Mouse (Mus musculus) liver, embryonic 14.5 days (tissue): ENCODE measurements around the gene Espl1. TPM values are rescaled to one million over a fixed set of nuclear protein-coding genes. Genes with fewer than 3 reads are reported as not detected.

Source experiments
- ATAC-seq: fragments of 200-750 bp; cut with Nextera tagmentation; 2 replicates; pipeline ENCODE4 v1.8.0; 2017; ENCODE audit warnings: moderate number of reproducible peaks, mild to moderate bottlenecking, moderate library complexity; ENCODE audit not compliant: insufficient read depth
- DNase-seq, 3 experiments: peaks; one replicate each; pipeline ENCODE4 v3.0.0-alpha.2; 2012 to 2013; ENCODE audit warnings: low read depth in 3 of 3, low spot score in 3 of 3
- H3K27ac ChIP-seq: fragments of 300-500 bp; sonication (generic); 2 replicates; pipeline ENCODE4 v1.5.1; 2014; ENCODE audit warnings: moderate library complexity, mild to moderate bottlenecking, control low read depth, inconsistent platforms
- H3K27me3 ChIP-seq: fragments of 300-500 bp; sonication (generic); 2 replicates; pipeline ENCODE4 v1.6.1; 2014; ENCODE audit warnings: mild to moderate bottlenecking, low read length, moderate library complexity; ENCODE audit not compliant: control insufficient read depth, insufficient read depth
- H3K36me3 ChIP-seq: fragments of 300-500 bp; sonication (generic); replicated peaks from 2 replicates; pipeline ENCODE4 v1.6.1; 2014; ENCODE audit warnings: low read depth; ENCODE audit not compliant: control insufficient read depth, insufficient read depth
- H3K4me1 ChIP-seq, 2 experiments: fragments of 200-500 bp in 1 of 2; fragments of 300-500 bp in 1 of 2; sonication (generic) in 1 of 2; replicated peaks; 2 replicates each; pipeline ENCODE4 v1.6.1; 2012 to 2014; ENCODE audit warnings: antibody characterized with exemption in 1 of 2, inconsistent platforms in 1 of 2, low read length in 1 of 2; ENCODE audit not compliant: control insufficient read depth in 2 of 2, insufficient read depth in 2 of 2
- H3K4me2 ChIP-seq: fragments of 300-500 bp; sonication (generic); 2 replicates; pipeline ENCODE4 v1.6.1; 2014; ENCODE audit warnings: low read depth, mild to moderate bottlenecking, control low read depth, moderate library complexity
- H3K4me3 ChIP-seq, 2 experiments: fragments of 200-500 bp in 1 of 2; fragments of 300-500 bp in 1 of 2; sonication (generic) in 1 of 2; 2 replicates each; pipeline ENCODE4 v1.5.1; 2012 to 2014; ENCODE audit warnings: low read depth in 2 of 2, low read length in 2 of 2, mild to moderate bottlenecking in 2 of 2, control low read depth in 1 of 2, inconsistent platforms in 1 of 2, moderate library complexity in 1 of 2; ENCODE audit not compliant: insufficient read depth in 1 of 2
- H3K9ac ChIP-seq: fragments of 300-500 bp; sonication (generic); replicated peaks from 2 replicates; pipeline ENCODE4 v1.6.1; 2014; ENCODE audit warnings: mild to moderate bottlenecking, control low read depth, moderate library complexity
- H3K9me3 ChIP-seq: fragments of 300-500 bp; sonication (generic); 2 replicates; pipeline ENCODE4 v1.6.1; 2016; ENCODE audit warnings: low read length, mixed read lengths; ENCODE audit not compliant: control insufficient read depth
- CTCF ChIP-seq: IDR thresholded peaks from 2 replicates; pipeline ENCODE4 v1.5.1; 2016; ENCODE audit warnings: antibody characterized with exemption, low read depth, control low read depth
- EP300 ChIP-seq: IDR thresholded peaks from 2 replicates; pipeline ENCODE4 v1.6.1; 2016; ENCODE audit warnings: antibody characterized with exemption, low read depth
- WGBS: fragments of 180-500 bp; shearing (Covaris S2); extraction: QIAGEN DNeasy Blood & Tissue Kit; methylation state at CpG from one replicate; pipeline ENCODE4 v1.1.7; 2014; ENCODE audit not compliant: insufficient replicate concordance; 5-methylcytosine and 5-hydroxymethylcytosine counted together
- polyA plus RNA-seq, 2 experiments: library from polyadenylated mRNA; depleted of rRNA in 1 of 2; stranded (reverse) in 1 of 2; unstranded in 1 of 2; fragments of >200 nt; fragmentation: Nextera tagmentation in 1 of 2; extraction: Ambion mirVana in 1 of 2; gene quantifications; 2 replicates each; pipeline versions ENCODE4 v1.2.1 to v1.2.3; 2012 to 2014

The Espl1 gene
- polyA plus RNA-seq, 2 experiments, result 17.0 to 25.6 TPM

GRCm38 (mm10) chr15:102262582-102262981 is 33.5 kb upstream of the Espl1 start:
- Histone ChIP-seq H3K9ac (no peak overlapping the region), H3K4me1 (no peaks in the 10 kb centered on the region), H3K9me3 (no peaks in the 10 kb centered on the region), H3K4me2 (no peak overlapping the region), H3K4me3 (no peak overlapping the region), H3K36me3 (no peaks in the 10 kb centered on the region), H3K27me3 (peaks cover 22% of the 10 kb centered on the region), H3K27ac (no peak overlapping the region)
- no peak for ATAC-seq
- 40% methylated on average over 7 of the region's 7 CpGs for WGBS
- TF ChIP-seq EP300 (no peak), CTCF (no peak)
- DNase-seq, result no peak

DNA sequence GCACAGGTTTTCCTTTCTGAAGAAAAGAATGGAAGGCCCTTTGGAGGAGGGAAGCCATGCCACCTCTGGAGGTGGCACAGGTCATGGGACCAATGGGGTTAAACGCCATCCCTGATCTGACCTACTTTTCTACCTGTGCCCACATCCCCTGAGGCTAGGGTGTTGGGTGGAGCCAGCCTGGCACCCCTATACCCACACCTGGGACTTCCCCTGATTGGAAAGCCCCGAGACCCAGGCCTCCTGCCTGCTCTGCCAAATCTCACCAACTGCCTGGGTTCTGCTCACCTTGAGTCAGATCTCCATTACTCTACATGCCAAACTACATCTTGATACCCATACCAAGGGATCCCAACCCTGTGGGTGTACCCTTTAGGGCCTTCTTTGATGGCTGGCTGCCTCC is 33.0 kb upstream of the Espl1 start:
- DNase-seq (no peak), ATAC-seq (no peak)
- Histone ChIP-seq H3K9ac (no peak overlapping the region), H3K27me3 (peaks cover 17% of the 10 kb centered on the region), H3K27ac (no peak overlapping the region), H3K36me3 (no peaks in the 10 kb centered on the region), H3K4me1 (no peaks in the 10 kb centered on the region), H3K4me2 (no peak overlapping the region), H3K4me3 (no peak overlapping the region), H3K9me3 (no peaks in the 10 kb centered on the region)
- 56% methylated on average over 2 of the region's 2 CpGs for WGBS
- TF ChIP-seq EP300 (no peak), CTCF (no peak)

DNA sequence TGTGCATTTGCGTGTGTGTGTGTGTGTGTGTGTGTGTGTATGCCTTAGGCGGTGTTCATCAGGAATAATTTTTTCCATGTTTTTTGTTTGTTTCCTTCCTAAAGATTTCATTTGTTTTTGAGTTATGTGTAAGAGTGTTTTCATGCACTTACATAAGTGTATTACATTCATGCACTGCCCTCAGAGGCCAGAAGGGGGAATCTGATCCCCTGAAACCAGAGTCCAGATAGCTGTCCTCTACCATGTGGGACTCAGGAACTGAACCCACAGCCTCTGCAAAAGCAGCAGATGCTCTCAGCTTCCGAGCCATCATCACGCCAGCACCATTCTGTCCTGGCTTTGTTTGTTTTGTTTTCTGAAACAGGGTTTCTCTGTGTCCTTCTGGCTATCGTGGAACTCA is 30.5 kb upstream of the Espl1 start:
- no peak for ATAC-seq
- Histone ChIP-seq H3K36me3 (no peaks in the 10 kb centered on the region), H3K9me3 (no peaks in the 10 kb centered on the region), H3K4me3 (no peak overlapping the region), H3K4me2 (no peak overlapping the region), H3K9ac (no peak overlapping the region), H3K27me3 (peaks cover 4% of the 10 kb centered on the region), H3K4me1 (no peaks in the 10 kb centered on the region), H3K27ac (no peak overlapping the region)
- TF ChIP-seq CTCF (peak; percentile 34; the same call in 1 of the 2 replicates), EP300 (no peak)
- WGBS, result 67% methylated on average over 5 of the region's 5 CpGs
- DNase-seq, result no peak

DNA sequence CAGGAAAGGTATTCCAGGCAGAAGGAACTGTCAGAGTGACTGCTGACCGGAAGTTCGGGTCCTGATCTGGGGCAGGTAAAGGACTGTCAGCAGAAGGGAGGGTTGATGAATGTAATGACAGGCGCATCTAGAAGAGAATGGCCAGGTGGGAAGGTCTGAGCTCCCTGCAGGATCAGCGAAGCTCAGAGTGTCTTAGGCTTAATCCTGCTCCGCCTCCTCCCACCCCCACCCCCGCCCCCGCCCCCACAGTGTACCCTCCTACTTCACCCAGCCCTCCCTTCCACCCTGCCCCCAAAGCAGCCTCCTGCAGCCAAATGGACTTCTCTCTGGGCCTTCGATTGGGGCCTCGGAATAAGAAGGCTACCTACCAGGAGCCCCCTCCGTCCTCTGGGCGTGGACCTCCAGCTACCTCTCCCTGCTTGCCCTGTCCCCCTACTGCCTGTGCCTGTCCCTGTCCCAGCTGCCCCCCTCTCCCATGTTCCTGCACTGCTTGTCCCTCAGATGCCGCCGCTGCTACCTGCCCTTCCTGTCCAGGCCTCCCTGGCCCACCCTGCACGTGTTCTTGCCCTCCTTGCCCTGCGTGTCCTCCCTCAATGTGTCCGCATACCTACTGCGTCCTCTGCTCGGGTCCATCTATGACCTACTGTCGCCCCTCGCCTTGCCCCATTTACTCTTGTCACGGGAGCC is 25.6 kb upstream of the Espl1 start, which contains the start of gene Gm9918:
Gm9918 (plus strand) TSS at position 290 of the 687 bp plus-strand sequence.
- TF ChIP-seq CTCF (no peak), EP300 (no peak)
- no peak within 1 kb of the TSS for H3K27ac ChIP-seq
- ATAC-seq, result no peak
- H3K9me3 ChIP-seq, result no peaks in the 10 kb centered on the region
- WGBS, result 25% methylated on average over 20 of the region's 21 CpGs
- H3K9ac ChIP-seq, result no peak within 1 kb of the TSS
- H3K36me3 ChIP-seq, result no peaks in the 10 kb centered on the region
- H3K4me1 ChIP-seq, result no peaks in the 10 kb centered on the region
- H3K4me3 ChIP-seq, result no peak within 1 kb of the TSS
- peaks cover 9% of the 10 kb centered on the region for H3K27me3 ChIP-seq
- H3K4me2 ChIP-seq, result peak within 1 kb of the TSS; percentile 24; the same call in 1 of the 2 replicates
- no peak for DNase-seq

- Histone ChIP-seq H3K4me1 (no peaks in the 10 kb centered on the region), H3K27me3 (peaks cover 9% of the 10 kb centered on the region), H3K27ac (no peak overlapping the region), H3K9ac (no peak overlapping the region), H3K4me3 (no peak overlapping the region), H3K9me3 (no peaks in the 10 kb centered on the region), H3K4me2 (no peak overlapping the region), H3K36me3 (no peaks in the 10 kb centered on the region)
- ATAC-seq, result no peak
- DNase-seq, result no peak
- WGBS, result 25% methylated on average over 3 of the region's 3 CpGs
- TF ChIP-seq EP300 (no peak), CTCF (no peak)
Observed at GRCm38 (mm10) chr15:102271441-102271840, 24.6 kb upstream of the Espl1 start.
